Mouse (Mus musculus) MN1 (cell line): ENCODE measurements around the gene Rmdn2.

Source experiments
- DNase-seq: peaks from one replicate; pipeline ENCODE4 v3.0.0-alpha.2; 2016; ENCODE audit warnings: low spot score

The Rmdn2 gene

DNA sequence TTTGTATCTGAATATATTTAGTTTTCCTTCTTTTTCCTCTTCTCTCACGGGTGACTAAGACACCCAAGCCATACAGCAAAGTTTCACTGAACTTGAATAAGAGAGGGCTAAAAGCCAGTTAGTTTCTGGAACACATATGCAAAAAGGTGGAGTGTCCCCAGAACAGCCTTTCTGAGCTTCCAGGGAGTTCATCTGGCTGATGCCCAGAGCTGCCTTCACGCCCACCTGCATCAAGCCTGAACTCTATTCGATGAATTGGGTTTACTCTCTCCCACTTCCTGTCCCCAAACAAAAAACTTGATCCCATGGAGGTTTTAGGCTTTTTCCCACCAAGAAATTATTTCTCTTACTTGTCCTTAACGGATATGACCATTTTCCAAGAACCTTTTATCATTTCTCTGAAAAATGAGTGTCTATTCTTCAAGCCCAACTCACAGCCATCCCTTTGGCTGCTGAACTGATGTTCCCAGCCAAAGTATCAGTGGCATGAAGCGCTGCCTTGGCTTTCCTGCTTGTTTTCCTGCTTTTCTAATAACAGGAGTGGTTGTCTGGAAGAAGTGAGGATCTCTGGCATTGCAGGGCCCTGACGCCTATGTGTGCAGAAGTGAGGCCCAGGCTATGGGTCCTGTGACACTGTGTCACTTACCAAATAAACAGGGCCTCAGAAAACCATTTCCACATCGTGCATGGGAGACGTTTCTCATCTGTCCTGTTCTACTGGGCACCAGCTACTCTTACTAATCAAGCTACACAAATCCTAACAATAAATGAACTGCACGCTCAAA is 94.2 kb downstream of the Rmdn2 start:
- no peak for DNase-seq

DNA sequence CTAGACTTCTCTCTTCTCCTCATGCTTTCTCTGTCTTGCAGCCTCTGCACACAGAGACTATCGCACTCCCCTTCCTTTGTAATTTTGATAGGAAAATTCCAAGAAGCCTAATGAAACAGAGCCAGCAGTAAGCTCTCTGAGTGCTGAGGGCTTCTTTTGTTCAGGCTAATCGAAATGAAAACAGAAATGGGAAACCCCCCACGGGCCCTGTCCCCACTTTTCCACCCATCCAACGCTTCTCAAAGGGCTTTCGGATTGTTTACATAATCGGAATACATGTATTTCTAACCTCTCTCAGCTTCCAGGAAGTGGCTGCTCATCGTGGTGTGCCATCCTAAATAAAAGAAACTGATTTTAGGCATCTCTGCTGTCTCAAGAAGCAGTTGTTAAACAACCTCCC is 96.5 kb downstream of the Rmdn2 start:
- DNase-seq: no peak

DNA sequence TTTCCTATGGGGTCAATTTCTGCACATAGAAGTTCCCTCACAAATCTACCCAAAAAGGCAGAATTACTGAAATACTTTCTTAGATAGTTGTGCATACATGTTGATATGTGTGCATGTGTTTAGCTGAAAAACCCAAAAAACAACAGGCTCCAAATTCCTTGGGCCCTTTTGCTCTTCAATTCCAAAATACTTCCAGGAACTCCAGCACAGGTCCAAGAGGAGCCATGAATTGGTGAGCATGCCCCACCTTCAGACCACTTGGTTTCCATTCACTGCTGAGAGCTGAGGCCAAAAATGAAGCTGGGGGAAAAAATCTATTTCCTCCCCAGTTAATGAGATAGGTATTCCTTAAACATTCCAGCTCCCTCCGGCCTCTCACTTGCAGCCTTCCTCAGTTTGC is 98.1 kb downstream of the Rmdn2 start:
- DNase-seq: no peak

DNA sequence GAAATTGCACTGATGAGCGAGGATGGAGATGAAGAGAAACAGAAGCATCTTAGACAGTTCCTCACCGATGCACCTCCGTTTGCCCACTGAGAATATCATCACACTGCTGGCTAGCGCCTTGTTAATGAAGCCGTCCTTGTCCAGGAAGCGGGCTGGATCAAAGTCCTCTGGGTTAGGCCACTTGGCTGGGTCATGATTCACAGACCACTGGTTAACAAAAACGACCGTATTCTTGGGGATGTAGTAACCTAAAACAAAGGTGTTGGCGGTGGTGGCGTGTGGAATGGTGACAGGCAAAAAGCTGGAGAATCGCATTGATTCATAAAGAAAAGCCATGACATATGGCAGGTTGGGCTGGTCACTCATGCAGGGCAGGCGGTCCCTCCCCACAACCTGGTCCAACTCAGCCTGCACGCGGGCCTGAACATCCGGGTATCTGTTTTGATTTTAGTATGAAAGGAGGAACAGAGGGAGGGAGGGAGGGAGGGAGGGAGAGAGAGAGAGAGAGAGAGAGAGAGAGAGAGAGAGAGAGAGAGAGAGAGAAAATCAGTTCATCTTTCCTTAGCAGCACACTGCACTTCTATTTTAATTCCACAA is 98.7 kb downstream of the Rmdn2 start:
- DNase-seq: no peak

DNA sequence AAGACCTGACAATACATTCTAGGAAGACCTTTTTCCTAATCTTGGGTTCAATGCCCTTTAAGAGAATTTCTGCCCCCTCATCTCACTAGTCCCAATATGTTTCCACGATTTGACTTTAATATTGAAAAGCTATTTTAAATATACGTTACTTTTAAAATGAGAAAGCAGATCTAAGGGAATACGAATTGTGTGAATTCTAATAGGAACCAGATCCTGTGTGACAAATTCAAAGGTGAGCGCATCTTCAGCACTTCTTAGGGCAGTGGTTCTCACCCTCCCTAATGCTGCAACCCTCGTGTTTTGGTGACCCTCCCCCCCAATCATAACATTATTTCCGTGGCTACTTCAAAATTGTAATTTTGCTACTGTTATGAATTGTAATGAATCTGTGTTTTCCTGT is 100.3 kb downstream of the Rmdn2 start:
- no peak for DNase-seq

DNA sequence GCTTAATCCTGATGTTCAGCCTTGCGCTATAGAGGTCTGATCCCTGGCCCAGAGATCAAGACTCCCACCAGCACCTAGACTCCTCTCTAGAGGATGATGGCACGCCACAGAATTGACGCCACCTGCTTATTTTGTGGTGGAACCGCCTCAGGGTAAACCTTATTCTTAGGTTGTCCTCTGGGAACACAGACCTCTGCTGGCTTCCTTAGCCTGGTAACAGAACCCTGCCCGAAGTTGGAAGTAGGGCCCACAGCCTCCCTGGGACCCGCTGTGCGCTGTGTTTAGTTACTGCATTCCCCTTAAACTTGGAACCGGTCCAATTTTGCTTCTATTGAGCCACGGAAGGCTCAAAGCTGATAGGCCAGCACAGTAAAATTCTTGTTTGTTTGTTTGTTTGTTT is 100.9 kb downstream of the Rmdn2 start:
- DNase-seq: no peak

DNA sequence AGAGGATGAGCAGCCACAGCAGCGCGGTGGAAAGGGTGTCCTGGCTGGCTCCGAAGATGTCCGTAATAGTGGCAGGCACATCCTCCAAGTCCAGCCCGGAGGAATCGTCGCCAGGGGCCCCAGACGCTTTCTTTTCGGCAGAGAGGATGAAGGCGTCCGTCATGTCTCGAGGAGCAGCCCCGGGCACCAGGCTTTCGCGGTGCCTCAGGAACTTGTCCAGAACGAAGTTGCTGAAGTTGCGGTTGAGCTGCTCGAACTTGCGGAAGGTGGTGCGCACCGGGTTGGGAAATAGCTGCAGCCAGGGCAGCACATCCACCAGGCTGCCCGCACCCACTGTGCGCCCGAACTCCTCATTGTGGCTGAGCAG is 101.6 kb downstream of the Rmdn2 start:
- no peak for DNase-seq

DNA sequence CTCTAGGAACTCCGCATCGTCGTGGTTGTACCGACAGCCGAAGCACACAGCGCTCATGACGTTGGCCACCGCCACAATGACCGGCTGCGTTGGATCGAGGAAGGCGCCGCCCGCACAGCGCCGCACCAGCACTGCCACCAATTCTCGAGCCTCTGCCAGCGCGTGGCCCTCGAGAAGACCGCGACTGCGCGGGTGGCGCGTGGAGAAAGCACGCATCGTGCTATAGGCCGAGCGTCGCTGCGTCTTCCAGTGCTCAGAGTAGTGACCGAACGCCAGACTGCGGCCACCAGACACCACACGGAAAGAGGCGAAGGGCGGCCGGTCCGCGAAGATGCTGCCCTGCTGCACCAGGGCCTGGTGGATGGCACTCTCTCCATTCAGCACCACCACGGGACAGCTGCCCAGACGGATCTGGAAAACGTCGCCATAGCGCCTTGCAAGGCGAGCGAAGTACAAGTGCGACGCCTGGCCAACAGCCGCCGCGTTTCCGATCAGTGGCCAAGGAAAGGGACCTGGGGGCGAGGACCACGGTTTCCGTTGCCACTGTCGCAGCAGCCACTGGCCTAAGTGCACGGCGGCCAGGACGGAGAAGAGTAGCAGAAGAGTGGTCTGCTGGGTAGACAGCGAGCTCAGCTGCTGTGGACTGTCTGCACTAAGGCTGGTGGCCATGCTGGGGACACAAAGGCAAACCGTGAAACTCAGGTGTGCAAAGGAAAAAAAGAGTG is 102.1 kb downstream of the Rmdn2 start:
- DNase-seq: no peak

DNA sequence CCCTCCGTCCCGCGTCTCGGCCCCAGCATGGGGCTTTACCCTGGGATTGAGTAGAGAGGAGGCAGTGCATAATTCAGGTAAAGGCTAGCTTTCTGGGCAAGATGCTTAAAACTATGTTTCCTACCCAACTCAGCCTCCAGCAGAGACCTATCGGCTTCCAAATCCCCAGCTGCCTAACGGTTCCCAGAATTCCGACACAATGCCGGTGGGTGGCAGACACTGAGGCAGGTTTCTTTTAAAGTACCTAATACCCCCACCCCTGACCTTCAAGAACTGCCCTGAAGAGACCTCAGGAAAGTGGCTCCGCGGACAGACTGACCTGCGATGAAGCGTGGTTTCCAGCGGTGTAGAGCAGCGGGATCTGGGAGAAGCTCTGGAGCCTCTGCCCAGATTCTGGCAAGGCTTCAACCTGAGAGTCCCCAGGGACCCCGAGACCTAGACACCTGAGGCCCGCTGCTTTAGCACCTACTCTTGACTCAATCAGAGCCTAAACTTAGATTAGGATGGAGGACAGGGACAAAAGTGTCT is 102.8 kb downstream of the Rmdn2 start:
- no peak for DNase-seq

DNA sequence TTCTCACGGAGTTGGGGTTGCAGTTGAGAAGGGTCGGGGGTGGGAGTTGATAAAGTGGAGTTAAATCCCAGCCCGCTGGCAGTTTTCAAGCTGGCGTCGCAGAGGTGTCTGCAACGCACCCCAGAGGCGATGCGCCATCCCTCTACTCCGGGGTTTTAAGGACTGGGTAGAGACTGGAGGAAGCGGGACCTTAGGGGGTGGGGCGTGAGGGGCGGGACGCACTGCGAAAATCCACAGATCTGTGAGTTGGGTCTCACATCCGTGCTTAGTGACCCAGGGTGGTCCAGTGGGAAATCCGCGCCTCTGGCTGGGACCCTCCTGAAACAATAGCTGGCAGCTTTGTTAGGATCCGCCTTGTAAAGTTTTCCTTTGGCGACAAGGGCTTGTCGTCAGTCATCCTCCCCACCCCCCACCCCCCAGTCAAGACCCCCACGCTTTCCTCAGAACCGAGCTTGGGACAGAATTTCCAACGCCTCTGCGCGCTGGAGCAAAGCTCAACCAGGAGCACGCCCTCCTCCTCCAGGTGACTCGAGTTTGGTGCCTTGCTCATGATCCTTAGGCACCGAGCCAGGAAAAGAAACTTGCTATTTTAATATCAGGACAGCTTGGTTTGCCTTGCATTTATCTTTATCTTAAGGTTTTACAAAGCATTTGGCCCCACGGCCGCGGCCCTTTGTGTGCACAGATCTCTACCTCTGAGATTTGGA is 103.4 kb downstream of the Rmdn2 start, which contains the start of gene Cyp1b1:
Gene Cyp1b1 (minus strand): TSS at position 131 of the 707 bp plus-strand sequence.
- DNase-seq: no peak

DNA sequence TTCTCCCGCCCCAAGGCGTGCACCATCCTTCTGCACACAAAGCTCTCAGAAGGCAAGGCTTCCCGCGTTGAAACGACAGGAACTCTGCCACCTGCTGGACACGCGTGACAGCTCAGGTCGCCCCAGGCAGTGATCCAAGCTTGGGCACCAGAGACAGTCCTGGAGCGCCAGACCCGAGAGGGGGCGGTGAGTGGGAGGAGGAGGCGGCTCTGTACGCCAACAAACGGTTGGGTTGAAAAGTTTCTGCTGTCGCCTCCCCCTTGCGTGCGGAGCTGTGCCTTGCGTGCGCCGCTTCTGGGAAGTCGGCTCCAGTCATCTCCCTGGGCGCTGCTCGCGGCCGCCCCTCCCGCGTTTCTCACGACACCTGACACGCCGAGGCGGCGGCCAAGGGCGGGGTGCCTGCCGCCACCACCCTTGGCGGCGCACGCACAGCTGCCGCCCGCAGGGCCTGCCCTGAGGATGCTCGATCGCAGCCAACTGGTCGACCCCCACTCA is 104.0 kb downstream of the Rmdn2 start:
- DNase-seq: peak; percentile 50

DNA sequence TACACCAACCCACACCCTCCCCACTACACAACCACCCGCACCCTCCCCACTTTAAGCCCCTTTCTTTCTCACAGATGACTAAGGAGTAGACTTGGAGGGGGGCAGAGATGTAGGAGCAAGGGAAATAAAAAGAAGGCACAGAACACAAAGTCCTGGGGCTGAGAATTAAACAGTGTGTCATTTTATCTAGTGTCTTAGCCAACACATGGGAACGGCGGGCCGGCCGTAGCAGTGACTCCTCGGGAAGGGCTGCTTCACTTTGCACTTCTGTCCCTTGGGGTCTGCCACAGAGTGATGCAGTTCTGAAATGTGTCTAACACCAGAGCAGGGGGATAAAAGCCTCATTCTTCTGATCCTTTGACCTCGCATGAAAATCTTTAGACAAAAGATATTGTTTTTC is 109.0 kb downstream of the Rmdn2 start:
- no peak for DNase-seq

DNA sequence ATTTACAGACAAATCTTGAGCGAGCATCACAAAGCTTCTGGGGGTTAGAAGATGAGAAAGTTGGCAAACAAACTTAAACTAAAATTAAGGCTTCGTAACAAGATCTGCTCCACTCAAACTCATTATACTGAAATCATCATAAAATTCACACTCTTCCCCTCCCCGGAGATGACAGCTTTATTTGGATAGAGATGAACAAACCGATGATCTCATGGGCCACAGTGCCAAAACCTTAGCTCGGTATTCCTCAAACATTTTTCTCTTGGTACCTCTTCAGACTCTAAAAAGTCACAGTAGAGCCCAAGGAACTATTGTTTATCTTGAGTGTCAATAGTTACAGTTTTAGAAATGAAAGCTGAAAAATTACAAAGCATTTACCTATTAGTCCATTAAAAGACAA is 115.0 kb downstream of the Rmdn2 start:
- no peak for DNase-seq

DNA sequence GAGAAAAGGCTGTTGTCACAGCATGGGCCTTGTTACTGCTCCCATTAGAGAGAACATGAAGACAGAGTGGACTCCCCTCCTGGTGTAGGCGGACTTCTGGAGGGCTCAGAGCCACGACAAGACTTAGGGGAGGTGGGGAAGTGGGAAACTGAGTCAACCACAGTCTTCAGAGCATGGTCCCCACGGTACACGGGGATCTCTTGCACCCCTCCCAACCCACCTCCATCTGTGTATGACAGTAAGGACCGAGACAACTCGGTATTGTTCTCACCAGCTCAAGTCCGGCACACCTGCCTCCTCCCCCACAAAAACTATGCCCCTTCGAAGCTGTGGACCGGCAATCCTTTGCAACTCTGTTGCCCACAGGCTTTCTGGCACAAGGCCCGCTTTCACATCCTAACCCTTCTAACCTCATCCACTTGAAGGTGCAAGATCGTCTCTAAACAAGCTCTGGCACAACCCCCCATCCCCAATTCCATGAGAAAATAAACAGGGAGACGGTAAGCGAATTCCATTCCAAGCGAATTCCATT is 116.5 kb downstream of the Rmdn2 start:
- no peak for DNase-seq

DNA sequence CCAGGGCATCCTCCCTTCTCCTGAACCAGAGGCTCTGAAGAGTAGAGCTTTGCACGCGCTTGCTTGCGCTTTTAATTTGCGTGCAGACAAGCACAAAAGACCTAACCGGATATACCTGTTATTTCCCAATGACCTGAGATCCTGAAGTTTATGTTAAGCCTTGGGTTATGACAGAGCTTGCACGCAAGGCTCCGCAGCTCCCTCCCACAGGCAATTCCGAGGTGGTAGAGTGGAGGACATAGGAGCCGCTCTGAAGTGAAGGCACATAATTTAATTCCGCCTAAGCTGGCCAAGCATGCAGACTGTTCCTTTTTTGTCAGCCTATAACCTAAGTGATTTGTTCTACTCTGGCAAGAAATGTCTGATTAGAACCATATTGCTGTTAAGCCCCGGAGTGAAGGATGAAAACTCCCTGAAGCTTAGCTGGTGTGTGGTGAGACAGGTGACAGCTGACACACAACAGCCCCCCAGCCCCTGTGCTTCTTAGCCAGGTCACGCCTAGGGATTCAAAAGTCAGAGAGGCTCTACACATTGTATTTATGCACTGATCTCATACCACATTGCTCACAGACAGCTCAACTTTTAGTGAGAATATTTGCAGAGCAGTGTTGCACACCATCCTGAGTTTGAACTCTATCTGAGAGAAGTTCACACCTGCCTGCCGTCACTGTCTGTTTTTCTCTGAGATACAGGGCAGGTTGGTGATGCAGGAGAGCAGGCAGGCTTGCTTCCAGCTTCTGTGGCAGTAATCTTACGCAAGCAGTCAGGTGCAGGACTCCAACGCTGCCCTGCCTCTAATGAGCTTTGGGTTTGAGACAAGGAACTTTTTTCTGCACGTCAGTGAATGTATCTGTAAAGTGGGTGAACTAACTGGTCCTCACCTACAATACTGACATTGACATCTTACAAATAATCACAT is 117.2 kb downstream of the Rmdn2 start:
- DNase-seq: no peak

DNA sequence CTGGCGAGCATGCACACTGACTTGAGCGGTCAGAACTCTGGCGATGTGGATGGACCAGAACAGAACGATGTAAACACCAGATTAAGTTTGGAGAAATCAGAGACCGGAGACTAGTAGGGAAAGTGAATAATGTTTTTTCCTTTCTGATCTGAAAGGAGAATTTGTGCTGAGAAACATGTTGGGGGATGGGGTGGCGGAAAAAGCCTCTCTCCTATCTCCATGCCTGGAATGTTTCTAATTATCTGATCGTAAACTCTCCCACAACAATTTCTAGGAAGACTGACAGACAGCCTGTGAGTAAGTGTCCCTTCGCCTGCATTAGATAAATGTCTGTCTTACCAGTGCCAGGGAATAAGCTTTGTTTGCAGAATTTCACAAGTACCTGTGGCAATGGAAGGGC is 119.3 kb downstream of the Rmdn2 start:
- DNase-seq: no peak

DNA sequence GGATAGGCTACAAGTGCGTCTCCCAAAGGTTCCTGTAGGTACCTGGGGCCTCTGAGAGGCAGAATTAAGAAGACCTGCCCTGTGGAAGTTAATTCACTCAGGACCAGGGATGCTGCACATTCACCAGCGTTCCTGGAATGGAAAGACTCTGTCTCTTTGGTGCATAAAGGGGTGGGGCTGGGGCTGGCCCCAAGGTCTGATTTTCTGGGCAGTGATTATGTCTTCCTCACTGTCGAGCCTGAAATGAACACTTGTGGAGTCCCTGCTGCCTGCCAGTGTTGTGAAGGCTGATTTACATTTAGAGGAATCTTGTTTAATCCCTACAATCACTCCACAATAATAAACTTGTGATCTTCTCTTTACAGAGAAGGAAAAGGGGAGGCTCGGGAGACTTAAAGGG is 121.4 kb downstream of the Rmdn2 start:
- no peak for DNase-seq

DNA sequence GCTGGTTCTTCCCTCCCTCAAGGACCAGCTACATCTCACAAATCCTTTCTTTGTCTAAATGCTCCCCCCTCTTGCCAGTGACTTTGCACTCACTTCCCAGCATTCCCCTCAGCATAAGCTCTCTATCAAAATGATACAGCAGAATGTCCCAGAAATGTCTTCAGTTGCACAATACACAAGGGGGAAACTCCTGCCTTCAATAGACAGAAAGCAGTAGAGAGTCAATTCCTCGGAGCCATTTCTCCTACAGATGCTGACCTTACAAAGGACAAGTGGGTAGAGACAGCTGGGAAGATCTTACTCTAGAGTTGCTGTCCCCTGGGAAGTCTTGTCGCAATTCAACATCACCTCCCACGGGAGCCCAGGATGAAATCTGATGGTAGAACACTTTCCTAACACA is 125.9 kb downstream of the Rmdn2 start:
- DNase-seq: no peak

DNA sequence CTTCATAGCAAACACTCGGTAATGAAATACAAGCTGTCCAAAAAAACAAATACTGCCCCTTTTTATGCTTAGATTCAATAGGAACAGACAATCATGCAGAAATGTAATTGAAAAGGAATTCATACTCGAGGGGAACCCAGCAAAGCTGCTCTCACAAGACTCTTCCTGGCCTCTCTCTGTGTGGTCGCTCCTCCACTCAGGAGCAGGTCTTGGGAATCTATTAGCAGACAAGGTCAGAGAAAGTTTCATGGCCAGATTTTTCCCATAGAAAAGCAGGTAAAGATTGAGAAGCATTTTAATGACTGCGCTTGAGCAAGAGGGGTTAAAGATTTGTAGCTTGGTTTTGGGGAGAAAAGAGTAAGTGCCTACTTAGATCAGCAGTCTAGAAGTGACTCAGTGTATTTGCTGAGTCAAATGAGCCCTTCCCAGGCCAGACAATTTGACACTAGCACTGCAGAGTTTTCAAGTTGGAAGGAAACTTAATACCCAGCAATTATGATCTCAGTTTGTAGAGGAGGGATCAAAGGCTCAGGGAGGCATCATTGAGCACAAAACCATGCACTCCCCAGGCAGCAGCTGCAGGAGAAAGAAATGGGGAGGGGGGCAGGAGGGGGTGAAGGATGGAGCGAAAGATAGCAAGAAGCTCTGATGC is 127.3 kb downstream of the Rmdn2 start:
- no peak for DNase-seq

DNA sequence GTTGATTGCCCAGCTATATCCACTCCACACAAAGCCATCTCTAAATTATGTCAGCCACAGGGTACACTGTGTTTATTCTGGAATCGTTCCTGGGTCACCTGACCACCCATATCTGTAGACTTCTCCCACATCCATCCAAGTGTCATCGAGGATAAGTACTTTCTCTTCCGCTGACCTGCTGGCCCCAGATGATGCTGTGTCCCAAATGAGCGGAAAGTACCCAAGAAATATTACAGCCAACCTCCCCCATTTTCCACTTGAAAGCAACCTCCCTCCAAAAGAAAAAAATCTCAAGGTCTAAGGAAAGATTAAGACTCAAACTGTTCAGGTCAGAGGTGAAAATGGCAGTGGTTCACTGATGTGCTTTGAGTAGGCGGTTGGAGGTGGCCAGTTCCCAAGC is 131.0 kb downstream of the Rmdn2 start:
- no peak for DNase-seq
